Mouse (Mus musculus): ENCODE results near the gene Maml3.

GRCm38 (mm10) chr3:52001518-52001895, 103.4 kb downstream of the Maml3 start:
- TF ChIP-seq MAX (IDR thresholded peaks at IDR 0.05) (no peak), CTCF (IDR thresholded peaks at IDR 0.05; ENCODE audit: control insufficient read depth, insufficient read depth, insufficient read length) (no peak), CEBPB (IDR thresholded peaks at IDR 0.05; ENCODE audit: low read depth) (no peak)

Data from C2C12 (cell line).